Mouse (Mus musculus): ENCODE measurements at regions not wholly inside any gene's neighbourhood (a gene's known extent, or its start where the extent isn't known, plus 50 kb on each side); places are given as distances from the start of the nearest gene placed in this dataset.

DNA sequence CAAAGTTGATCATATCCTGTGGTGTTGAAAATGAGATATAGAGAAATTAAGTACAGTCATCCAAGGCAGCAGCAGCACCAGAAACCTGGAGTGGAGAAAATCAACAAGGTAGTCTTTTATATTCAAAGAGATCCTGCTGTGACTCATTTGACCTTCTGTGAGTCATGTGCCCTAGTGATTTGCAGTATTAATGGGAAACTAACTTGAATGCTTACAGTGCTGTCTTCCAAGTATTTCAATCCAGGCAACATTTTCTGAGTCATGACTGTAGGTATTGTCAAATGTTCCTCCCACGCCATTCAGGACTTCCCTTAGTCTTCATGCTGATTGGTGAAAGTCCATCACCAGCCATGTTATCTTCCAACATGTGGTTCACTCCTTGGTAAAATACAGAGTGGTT lies 169.0 kb upstream of the L3mbtl3 start:
- no peak for TF ChIP-seq EP300 (optimal IDR thresholded peaks at IDR 0.05)
- no peak for TF ChIP-seq CTCF (IDR thresholded peaks at IDR 0.05; ENCODE audit: low read depth)
